Mouse (Mus musculus): Measurements from ENCODE around the gene Gm21887. TPM values are rescaled to one million over a fixed set of nuclear protein-coding genes. Genes with fewer than 3 reads are reported as not detected.
"Not testable (repeated sequence)": the region's sequence is repeated elsewhere in the genome, so short reads cannot be mapped to it uniquely, and the experiment has no call there.

The Gm21887 gene
- 100 to 1,000 TPM in 3 of 4 experiments, 10 to 100 TPM in 1; 76.9 to 182 (median 146) TPM for total RNA-seq (2022)

GRCm38 (mm10) chrX:170009016-170009750 is at the start of gene Gm21887:
Gm21887 (plus strand) TSS chrX:170009659.
- peak; percentile 91 to 95 for DNase-seq (ENCODE audit: low spot score in 2 of 2)

GRCm38 (mm10) chrX:169969337-169969736 is 40.1 kb upstream of the Gm21887 start:
- no peak for DNase-seq (ENCODE audit: low spot score in 2 of 2)

GRCm38 (mm10) chrX:169969765-169970164 is 39.7 kb upstream of the Gm21887 start:
- peak in 1 of 2 experiments; percentile 4 for DNase-seq (ENCODE audit: low spot score in 2 of 2)

GRCm38 (mm10) chrX:169970546-169970945 is 38.9 kb upstream of the Gm21887 start:
- not testable (repeated sequence) for DNase-seq (ENCODE audit: low spot score in 2 of 2)

- peak in 1 of 2 experiments; percentile 2 for DNase-seq (ENCODE audit: low spot score in 2 of 2)
Observed at GRCm38 (mm10) chrX:169971562-169971961, 37.9 kb upstream of the Gm21887 start.

- DNase-seq (ENCODE audit: low spot score in 2 of 2) = not testable (repeated sequence)
Observed at GRCm38 (mm10) chrX:169972131-169972530, 37.3 kb upstream of the Gm21887 start.

- peak in 1 of 2 experiments; percentile 2 for DNase-seq (ENCODE audit: low spot score in 2 of 2)
Observed at GRCm38 (mm10) chrX:169972791-169973494, 36.5 kb upstream of the Gm21887 start.

GRCm38 (mm10) chrX:169973806-169974205 is 35.7 kb upstream of the Gm21887 start:
- DNase-seq (ENCODE audit: low spot score in 2 of 2) = peak in 1 of 2 experiments; percentile 5

GRCm38 (mm10) chrX:169974456-169974855 is 35.0 kb upstream of the Gm21887 start:
- DNase-seq (ENCODE audit: low spot score in 2 of 2) = peak; percentile 3 to 38

GRCm38 (mm10) chrX:169974974-169975373 is 34.5 kb upstream of the Gm21887 start:
- DNase-seq (ENCODE audit: low spot score in 2 of 2) = peak in 1 of 2 experiments; percentile 3

- peak in 1 of 2 experiments; percentile 8 for DNase-seq (ENCODE audit: low spot score in 2 of 2)
Observed at GRCm38 (mm10) chrX:169975681-169976131, 33.8 kb upstream of the Gm21887 start.

- DNase-seq (ENCODE audit: low spot score in 2 of 2) = not testable (repeated sequence)
Observed at GRCm38 (mm10) chrX:169976340-169976739, 33.1 kb upstream of the Gm21887 start.

GRCm38 (mm10) chrX:169977856-169978435 is 31.5 kb upstream of the Gm21887 start:
- not testable (repeated sequence) for DNase-seq (ENCODE audit: low spot score in 2 of 2)

GRCm38 (mm10) chrX:169978436-169979381 is 30.8 kb upstream of the Gm21887 start:
- peak; percentile 51 to 60 for DNase-seq (ENCODE audit: low spot score in 2 of 2)

- DNase-seq (ENCODE audit: low spot score in 2 of 2) = peak in 1 of 2 experiments; percentile 53
Observed at GRCm38 (mm10) chrX:169979461-169980202, 29.8 kb upstream of the Gm21887 start.

- peak in 1 of 2 experiments; percentile 10 for DNase-seq (ENCODE audit: low spot score in 2 of 2)
Observed at GRCm38 (mm10) chrX:169980203-169980556, 29.3 kb upstream of the Gm21887 start.

GRCm38 (mm10) chrX:169980809-169981289 is 28.6 kb upstream of the Gm21887 start:
- peak in 1 of 2 experiments; percentile 4 for DNase-seq (ENCODE audit: low spot score in 2 of 2)

- DNase-seq (ENCODE audit: low spot score in 2 of 2) = peak in 1 of 2 experiments; percentile 47
Observed at GRCm38 (mm10) chrX:169981761-169982181, 27.7 kb upstream of the Gm21887 start.

GRCm38 (mm10) chrX:169982606-169983400 is 26.7 kb upstream of the Gm21887 start:
- DNase-seq (ENCODE audit: low spot score in 2 of 2) = peak in 1 of 2 experiments; percentile 26

Data from layer of hippocampus, adult 8-10 months (tissue).